In the genomic region with DNA sequence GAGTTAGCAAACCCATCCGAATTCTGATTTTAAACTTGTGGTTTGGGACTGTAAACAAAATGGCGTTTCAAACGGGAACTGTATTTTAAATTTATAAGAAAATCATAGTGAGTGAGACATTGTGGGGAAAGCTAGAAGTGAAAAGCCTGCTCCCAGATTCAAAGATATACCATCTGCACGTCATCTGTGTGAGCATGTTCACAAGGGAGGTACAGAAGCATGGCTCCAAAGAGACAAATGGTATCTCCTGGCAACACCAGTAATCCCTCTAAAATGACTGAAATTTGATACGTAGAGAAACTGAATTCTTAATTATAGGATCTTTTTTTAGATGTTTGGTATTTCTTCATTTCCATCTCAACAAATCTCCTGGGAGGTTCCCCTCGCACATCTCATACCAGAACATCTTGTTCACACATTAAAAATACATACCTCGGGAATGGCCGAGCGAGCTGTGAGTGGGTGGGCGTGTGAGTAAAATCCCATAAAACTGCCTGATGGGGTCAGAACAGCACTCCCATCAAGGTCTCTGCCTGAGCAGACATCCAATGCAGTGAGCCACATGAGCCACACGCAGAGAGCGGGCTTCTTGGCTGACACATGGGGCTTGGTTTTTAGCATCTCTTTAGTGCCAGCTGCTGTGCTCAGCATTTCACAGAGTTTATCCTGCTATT, we compare ENCODE assay signal across 14 mouse cellular contexts. TPM values are rescaled to one million over a fixed set of nuclear protein-coding genes. Genes with fewer than 3 reads are reported as not detected.
DNase-seq lines count a peak whose midpoint lies in the region; ATAC-seq lines count a peak whose summit lies in the region.
"Had no signal": no experiment of that assay in that cellular context is flagged by ENCODE, and none has a peak within 500 bp of the region (broad histone marks: within the 10 kb centered on the region; RNA-seq: fewer than 3 reads in every experiment).

No protein-coding gene starts in this region.

- peak; percentile 66 for DNase-seq in forebrain, embryonic 14.5 days (ENCODE audit: low spot score)
- DNase-seq in forebrain, embryonic 10.5 days (ENCODE audit: extremely low spot score, low spot score), result no peak
- DNase-seq in 3T3-L1 (ENCODE audit: low read depth, low spot score), result peak; percentile 13
- DNase-seq in frontal cortex, postnatal 36 days (ENCODE audit: low spot score in 2 of 2), result peak; percentile 31 to 59
- DNase-seq in limb, embryonic 11.5 days (ENCODE audit: low spot score), result peak; percentile 28
- no peak for DNase-seq in lung, postnatal 36 days
- no peak for DNase-seq in heart, adult 9 months (ENCODE audit: low spot score in 2 of 2)
- DNase-seq: adrenal gland, postnatal 36 days; gastrocnemius, postnatal 10 days; kidney, postnatal 36 days; lung, embryonic 14.5 days had no signal

- ATAC-seq in forebrain, embryonic 14.5 days, result peak; percentile 67; the same call in 1 of the 2 replicates
- no peak for ATAC-seq in limb, embryonic 11.5 days (ENCODE audit: insufficient number of reproducible peaks, low FRiP score, low TSS enrichment, low read depth)
- ATAC-seq in inflammation-experienced regulatory T-cells, adult 6 months, result no peak

- H3K9me3 ChIP-seq in forebrain, embryonic 14.5 days (replicated peaks; ENCODE audit: control insufficient read depth, low read length), result no peaks in the 10 kb centered on the region
- H3K9me3 ChIP-seq in forebrain, embryonic 10.5 days, result no peaks in the 10 kb centered on the region
- no peaks in the 10 kb centered on the region for H3K9me3 ChIP-seq in limb, embryonic 11.5 days (ENCODE audit: control insufficient read depth, low read length)

- H3K4me3 ChIP-seq in forebrain, embryonic 14.5 days (ENCODE audit: low read depth, low read length), result no peak overlapping the region
- H3K4me3 ChIP-seq in forebrain, embryonic 10.5 days, result no peak overlapping the region
- no peak overlapping the region for H3K4me3 ChIP-seq in limb, embryonic 11.5 days (ENCODE audit: low read depth, low read length)

- no peak overlapping the region for H3K4me2 ChIP-seq in forebrain, embryonic 14.5 days (ENCODE audit: low read length)
- no peak overlapping the region for H3K4me2 ChIP-seq in limb, embryonic 11.5 days (ENCODE audit: low read depth, severe bottlenecking)
- H3K4me2 ChIP-seq: lung, embryonic 14.5 days had no signal

- peak overlapping the region; percentile 66 for H3K27ac ChIP-seq in forebrain, embryonic 14.5 days (ENCODE audit: low read depth, low read length)
- H3K27ac ChIP-seq in forebrain, embryonic 10.5 days, result no peak overlapping the region
- H3K27ac ChIP-seq in limb, embryonic 11.5 days (replicated peaks; ENCODE audit: low read depth, low read length), result no peak overlapping the region
- H3K27ac ChIP-seq: stomach, postnatal 0 days had no signal

- H3K27me3 ChIP-seq in forebrain, embryonic 14.5 days (replicated peaks; ENCODE audit: control insufficient read depth, insufficient read depth, low read length), result no peaks in the 10 kb centered on the region
- no peaks in the 10 kb centered on the region for H3K27me3 ChIP-seq in forebrain, embryonic 10.5 days (ENCODE audit: poor library complexity, severe bottlenecking)
- no peaks in the 10 kb centered on the region for H3K27me3 ChIP-seq in limb, embryonic 11.5 days (ENCODE audit: control insufficient read depth, insufficient read depth, low read length)

- 76% methylated on average over 12 of the region's 12 CpGs for WGBS in forebrain, embryonic 14.5 days
- WGBS in forebrain, embryonic 10.5 days, result 90% methylated on average over 12 of the region's 12 CpGs
- 56% methylated on average over 12 of the region's 12 CpGs for WGBS in limb, embryonic 11.5 days

- H3K36me3 ChIP-seq in forebrain, embryonic 14.5 days (ENCODE audit: control insufficient read depth, insufficient read depth, low read length), result no peaks in the 10 kb centered on the region
- no peaks in the 10 kb centered on the region for H3K36me3 ChIP-seq in forebrain, embryonic 10.5 days (replicated peaks)
- no peaks in the 10 kb centered on the region for H3K36me3 ChIP-seq in limb, embryonic 11.5 days (ENCODE audit: control insufficient read depth, insufficient read depth, low read length)

- H3K9ac ChIP-seq in forebrain, embryonic 14.5 days (ENCODE audit: low read length), result no peak overlapping the region
- H3K9ac ChIP-seq in limb, embryonic 11.5 days (ENCODE audit: low read length), result no peak overlapping the region
- H3K9ac ChIP-seq: lung, embryonic 14.5 days had no signal

- no peaks in the 10 kb centered on the region for H3K4me1 ChIP-seq in forebrain, embryonic 14.5 days (ENCODE audit: control insufficient read depth, insufficient read depth, low read length)
- no peaks in the 10 kb centered on the region for H3K4me1 ChIP-seq in forebrain, embryonic 10.5 days
- H3K4me1 ChIP-seq in limb, embryonic 11.5 days (ENCODE audit: control insufficient read depth, insufficient read depth, low read length), result 0 out of 2 replicates have a peak, but pooled peaks cover 5% of the 10 kb centered on the region

RNA-seq across cellular contexts. Expression of a gene that starts 23.8 kb away (rescaled TPM):
- polyA plus RNA-seq in forebrain, embryonic 14.5 days (2014; fragmentation: Nextera tagmentation; extraction: Ambion mirVana), result not detected in 2 replicates
- not detected in 2 replicates for polyA plus RNA-seq in forebrain, embryonic 10.5 days (2016; fragmentation: Nextera tagmentation; extraction: Ambion mirVana)
- polyA plus RNA-seq in limb, embryonic 11.5 days (2014; fragmentation: Nextera tagmentation; extraction: Ambion mirVana), result not detected in 2 replicates
- polyA plus RNA-seq in inflammation-experienced regulatory T-cells, adult 6 months (2017; shearing (Covaris generic)), result not detected
- polyA plus RNA-seq: C2C12; lung, embryonic 14.5 days; stomach, postnatal 0 days had no signal

RNA-seq across cellular contexts. Expression of a gene that starts 26.2 kb away (rescaled TPM):
- polyA plus RNA-seq in forebrain, embryonic 14.5 days (2014; fragmentation: Nextera tagmentation; extraction: Ambion mirVana), result 8.3 and 10.8 TPM in 2 replicates
- 9.7 and 10.2 TPM in 2 replicates for polyA plus RNA-seq in forebrain, embryonic 10.5 days (2016; fragmentation: Nextera tagmentation; extraction: Ambion mirVana)
- polyA plus RNA-seq in limb, embryonic 11.5 days (2014; fragmentation: Nextera tagmentation; extraction: Ambion mirVana), result 6.0 and 8.0 TPM in 2 replicates
- under 1 TPM in 1 of 3 experiments, not detected in 2; 0.13 TPM for polyA plus RNA-seq in inflammation-experienced regulatory T-cells, adult 6 months (2017; shearing (Covaris generic))

Comparison
In these comparisons a context has a peak if more than half of its experiments do, and no peak if none do; other contexts are left out.
1. DNase-seq: peak in forebrain, embryonic 14.5 days (single experiment), 3T3-L1 (single experiment), frontal cortex, postnatal 36 days (2 of 2) and limb, embryonic 11.5 days (single experiment); none in forebrain, embryonic 10.5 days (single experiment), lung, postnatal 36 days (single experiment) and heart, adult 9 months (0 of 2).